Mouse (Mus musculus): ENCODE measurements around the gene Scarb1. TPM values are rescaled to one million over a fixed set of nuclear protein-coding genes. Genes with fewer than 3 reads are reported as not detected.

The Scarb1 gene
- polyA plus RNA-seq, 1 experiment from 2014 or later = 36.5 TPM

GRCm38 (mm10) chr5:125383637-125384420 lies 42.9 kb upstream of the Scarb1 start:
- Histone ChIP-seq H3K4me2 (replicated peaks) (no peak overlapping the region), H3K4me3 (replicated peaks; ENCODE audit: low read length) (no peak overlapping the region), H3K9me3 (ENCODE audit: control insufficient read depth, low read length) (no peaks in the 10 kb centered on the region), H3K4me1 (replicated peaks; ENCODE audit: control insufficient read depth, insufficient read depth, low read length) (peaks cover 18% of the 10 kb centered on the region), H3K36me3 (replicated peaks; ENCODE audit: control insufficient read depth, insufficient read depth) (peaks cover 28% of the 10 kb centered on the region), H3K9ac (no peak overlapping the region), H3K27ac (no peak overlapping the region), H3K27me3 (ENCODE audit: control insufficient read depth, insufficient read depth, low read length) (no peaks in the 10 kb centered on the region)
- 79% methylated on average over 3 of the region's 3 CpGs for WGBS
- DNase-seq (ENCODE audit: low spot score) = no peak
- no peak for ATAC-seq (ENCODE audit: low FRiP score)

- H3K9ac ChIP-seq = no peak overlapping the region
- 49% methylated on average over 6 of the region's 6 CpGs for WGBS
- no peak overlapping the region for H3K4me2 ChIP-seq (replicated peaks)
- H3K4me3 ChIP-seq (replicated peaks; ENCODE audit: low read length) = no peak overlapping the region
- H3K4me1 ChIP-seq (replicated peaks; ENCODE audit: control insufficient read depth, insufficient read depth, low read length) = peaks cover 18% of the 10 kb centered on the region
- no peak overlapping the region for H3K27ac ChIP-seq
- no peaks in the 10 kb centered on the region for H3K27me3 ChIP-seq (ENCODE audit: control insufficient read depth, insufficient read depth, low read length)
- peak; percentile 69 for DNase-seq (ENCODE audit: low spot score)
- H3K36me3 ChIP-seq (replicated peaks; ENCODE audit: control insufficient read depth, insufficient read depth) = peaks cover 28% of the 10 kb centered on the region
- H3K9me3 ChIP-seq (ENCODE audit: control insufficient read depth, low read length) = no peaks in the 10 kb centered on the region
- ATAC-seq (ENCODE audit: low FRiP score) = peak; percentile 27; the same call in 1 of the 2 replicates
Observed at GRCm38 (mm10) chr5:125382673-125383558, 42.0 kb upstream of the Scarb1 start.

DNA sequence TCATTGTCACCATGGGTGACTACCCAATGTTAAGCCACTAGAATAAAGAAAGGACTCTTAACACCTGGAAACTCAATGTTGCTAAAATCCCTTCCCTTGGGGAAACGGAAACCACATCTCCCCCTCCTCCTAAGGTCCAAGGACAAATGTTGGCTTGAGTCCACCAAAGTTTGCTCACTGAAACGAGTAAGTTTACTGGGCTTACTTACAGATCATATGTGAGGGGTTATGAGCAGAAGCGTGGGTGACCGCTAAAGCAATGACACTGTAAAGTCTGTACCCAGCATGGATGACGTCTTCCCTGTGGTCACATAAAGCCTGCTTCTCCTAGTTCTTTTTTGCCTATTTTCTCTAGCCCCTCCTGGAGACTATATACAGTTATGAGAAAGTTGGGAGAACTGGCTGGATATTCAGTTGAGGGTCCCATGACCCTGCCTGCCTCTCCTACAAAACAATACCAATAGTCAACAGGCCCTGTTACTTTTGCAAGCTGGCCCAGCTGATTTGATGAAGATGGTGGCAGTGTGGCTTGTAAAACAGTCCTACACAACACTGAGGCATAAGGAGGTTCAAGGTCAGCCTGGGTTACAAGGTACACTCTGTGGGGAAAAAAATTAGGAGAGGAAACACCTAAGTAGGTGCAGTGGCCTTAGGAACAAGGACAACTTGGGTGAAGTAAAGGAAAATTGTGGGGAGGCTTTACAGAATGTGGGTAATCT lies 41.2 kb upstream of the Scarb1 start:
- Histone ChIP-seq H3K4me3 (replicated peaks; ENCODE audit: low read length) (no peak overlapping the region), H3K36me3 (replicated peaks; ENCODE audit: control insufficient read depth, insufficient read depth) (peaks cover 28% of the 10 kb centered on the region), H3K9me3 (ENCODE audit: control insufficient read depth, low read length) (no peaks in the 10 kb centered on the region), H3K9ac (no peak overlapping the region), H3K27me3 (ENCODE audit: control insufficient read depth, insufficient read depth, low read length) (no peaks in the 10 kb centered on the region), H3K27ac (no peak overlapping the region), H3K4me2 (replicated peaks) (no peak overlapping the region), H3K4me1 (replicated peaks; ENCODE audit: control insufficient read depth, insufficient read depth, low read length) (peaks cover 18% of the 10 kb centered on the region)
- ATAC-seq (ENCODE audit: low FRiP score) (no peak), DNase-seq (ENCODE audit: low spot score) (no peak)
- 81% methylated on average over 5 of the region's 5 CpGs for WGBS

DNA sequence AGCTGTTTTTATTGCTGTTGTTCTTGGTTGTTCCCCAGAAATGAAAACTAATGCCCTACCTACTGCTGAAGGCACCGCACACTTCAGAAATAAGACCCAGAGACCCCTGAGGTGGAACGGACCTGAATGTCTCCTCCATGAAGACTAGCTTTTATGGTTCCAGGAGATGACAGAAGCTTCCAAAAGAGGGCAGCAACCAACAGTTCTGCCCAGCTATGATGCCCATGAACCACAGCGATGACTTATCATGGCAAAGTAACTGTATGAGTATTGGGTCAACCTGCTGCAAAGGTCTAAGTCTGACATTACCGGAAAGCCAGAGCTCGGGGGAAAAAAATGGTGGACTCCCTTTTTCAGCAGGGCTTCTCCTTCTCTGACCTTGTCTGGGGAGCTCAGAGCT lies 38.0 kb upstream of the Scarb1 start:
- Histone ChIP-seq H3K27ac (no peak overlapping the region), H3K9me3 (ENCODE audit: control insufficient read depth, low read length) (no peaks in the 10 kb centered on the region), H3K36me3 (replicated peaks; ENCODE audit: control insufficient read depth, insufficient read depth) (peaks cover 6% of the 10 kb centered on the region; the same call in 1 of the 2 replicates), H3K27me3 (ENCODE audit: control insufficient read depth, insufficient read depth, low read length) (no peaks in the 10 kb centered on the region), H3K9ac (no peak overlapping the region), H3K4me2 (replicated peaks) (no peak overlapping the region), H3K4me3 (replicated peaks; ENCODE audit: low read length) (no peak overlapping the region), H3K4me1 (replicated peaks; ENCODE audit: control insufficient read depth, insufficient read depth, low read length) (no peaks in the 10 kb centered on the region)
- 86% methylated on average over 5 of the region's 5 CpGs for WGBS
- ATAC-seq (ENCODE audit: low FRiP score) (no peak), DNase-seq (ENCODE audit: low spot score) (no peak)

DNA sequence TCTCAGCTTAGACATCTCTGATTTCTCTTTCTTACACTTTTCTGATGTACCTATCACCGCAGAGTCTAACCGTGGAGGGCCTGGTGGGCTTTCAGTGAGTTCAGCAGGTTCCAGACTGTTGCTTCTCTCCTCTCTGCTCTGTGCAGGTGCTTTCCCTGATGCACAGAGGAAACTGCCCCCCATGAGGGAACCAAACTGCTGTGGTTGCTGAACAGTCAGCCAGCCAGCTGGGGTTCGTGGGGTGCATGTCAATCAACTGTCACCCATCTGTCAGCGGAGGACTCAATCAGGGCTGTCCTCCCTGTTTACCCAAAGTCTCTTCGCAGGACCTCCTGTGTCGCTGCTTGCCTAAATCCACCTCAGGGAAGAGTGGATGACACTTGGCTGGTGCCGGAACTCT lies 36.3 kb upstream of the Scarb1 start:
- DNase-seq (ENCODE audit: low spot score) (no peak), ATAC-seq (ENCODE audit: low FRiP score) (no peak)
- no peaks in the 10 kb centered on the region for H3K4me1 ChIP-seq (replicated peaks; ENCODE audit: control insufficient read depth, insufficient read depth, low read length)
- H3K4me3 ChIP-seq (replicated peaks; ENCODE audit: low read length) = no peak overlapping the region
- H3K36me3 ChIP-seq (replicated peaks; ENCODE audit: control insufficient read depth, insufficient read depth) = no peaks in the 10 kb centered on the region
- no peak overlapping the region for H3K9ac ChIP-seq
- 66% methylated on average over 7 of the region's 7 CpGs for WGBS
- H3K27me3 ChIP-seq (ENCODE audit: control insufficient read depth, insufficient read depth, low read length) = no peaks in the 10 kb centered on the region
- no peak overlapping the region for H3K27ac ChIP-seq
- no peak overlapping the region for H3K4me2 ChIP-seq (replicated peaks)
- H3K9me3 ChIP-seq (ENCODE audit: control insufficient read depth, low read length) = no peaks in the 10 kb centered on the region

GRCm38 (mm10) chr5:125375871-125376270 lies 35.0 kb upstream of the Scarb1 start:
- Histone ChIP-seq H3K4me3 (replicated peaks; ENCODE audit: low read length) (no peak overlapping the region), H3K27ac (no peak overlapping the region), H3K4me1 (replicated peaks; ENCODE audit: control insufficient read depth, insufficient read depth, low read length) (no peaks in the 10 kb centered on the region), H3K27me3 (ENCODE audit: control insufficient read depth, insufficient read depth, low read length) (no peaks in the 10 kb centered on the region), H3K36me3 (replicated peaks; ENCODE audit: control insufficient read depth, insufficient read depth) (no peaks in the 10 kb centered on the region), H3K9ac (no peak overlapping the region), H3K9me3 (ENCODE audit: control insufficient read depth, low read length) (no peaks in the 10 kb centered on the region), H3K4me2 (replicated peaks) (no peak overlapping the region)
- no peak for DNase-seq (ENCODE audit: low spot score)
- no peak for ATAC-seq (ENCODE audit: low FRiP score)
- WGBS = 89% methylated on average over 2 of the region's 2 CpGs

- no peaks in the 10 kb centered on the region for H3K9me3 ChIP-seq (ENCODE audit: control insufficient read depth, low read length)
- no peak overlapping the region for H3K4me2 ChIP-seq (replicated peaks)
- no peak overlapping the region for H3K4me3 ChIP-seq (replicated peaks; ENCODE audit: low read length)
- WGBS = 86% methylated on average over 4 of the region's 4 CpGs
- ATAC-seq (ENCODE audit: low FRiP score) (no peak), DNase-seq (ENCODE audit: low spot score) (no peak)
- no peaks in the 10 kb centered on the region for H3K4me1 ChIP-seq (replicated peaks; ENCODE audit: control insufficient read depth, insufficient read depth, low read length)
- no peaks in the 10 kb centered on the region for H3K36me3 ChIP-seq (replicated peaks; ENCODE audit: control insufficient read depth, insufficient read depth)
- no peaks in the 10 kb centered on the region for H3K27me3 ChIP-seq (ENCODE audit: control insufficient read depth, insufficient read depth, low read length)
- no peak overlapping the region for H3K9ac ChIP-seq
- H3K27ac ChIP-seq = no peak overlapping the region
Observed at GRCm38 (mm10) chr5:125372027-125372426, 31.1 kb upstream of the Scarb1 start.

- Histone ChIP-seq H3K4me2 (replicated peaks) (no peak overlapping the region), H3K4me3 (replicated peaks; ENCODE audit: low read length) (no peak overlapping the region), H3K9ac (no peak overlapping the region), H3K4me1 (replicated peaks; ENCODE audit: control insufficient read depth, insufficient read depth, low read length) (no peaks in the 10 kb centered on the region), H3K36me3 (replicated peaks; ENCODE audit: control insufficient read depth, insufficient read depth) (no peaks in the 10 kb centered on the region), H3K27me3 (ENCODE audit: control insufficient read depth, insufficient read depth, low read length) (no peaks in the 10 kb centered on the region), H3K9me3 (ENCODE audit: control insufficient read depth, low read length) (no peaks in the 10 kb centered on the region), H3K27ac (no peak overlapping the region)
- no peak for DNase-seq (ENCODE audit: low spot score)
- 79% methylated on average over 7 of the region's 7 CpGs for WGBS
- no peak for ATAC-seq (ENCODE audit: low FRiP score)
Observed at GRCm38 (mm10) chr5:125370950-125371693, 30.2 kb upstream of the Scarb1 start.

All from hindbrain, embryonic 14.5 days (tissue).